Mouse (Mus musculus) bone marrow, adult 2 months (tissue): ENCODE measurements around the gene Mapkapk2. TPM values are rescaled to one million over a fixed set of nuclear protein-coding genes. Genes with fewer than 3 reads are reported as not detected.

Experiments
- H3K27ac ChIP-seq: fragments of 200-500 bp; 2 replicates; pipeline ENCODE4 v1.5.1; 2012; ENCODE audit warnings: low read depth, mild to moderate bottlenecking, control low read depth, inconsistent platforms, low read length; ENCODE audit not compliant: control insufficient read depth, poor library complexity, insufficient read depth
- H3K4me1 ChIP-seq: fragments of 200-500 bp; 2 replicates; pipeline ENCODE4 v1.6.1; 2011; ENCODE audit warnings: low read length; ENCODE audit not compliant: control insufficient read depth, insufficient read depth
- H3K4me3 ChIP-seq: fragments of 200-500 bp; replicated peaks from 2 replicates; pipeline ENCODE3; 2011; ENCODE audit warnings: mild to moderate bottlenecking, low read depth, low read length, control low read depth; ENCODE audit not compliant: control insufficient read depth
- CTCF ChIP-seq: fragments of 200-500 bp; IDR thresholded peaks from 2 replicates; pipeline ENCODE4 v1.5.1; 2011; ENCODE audit warnings: low read length, control low read depth; ENCODE audit not compliant: control insufficient read depth, insufficient read depth
- POLR2A ChIP-seq: fragments of 200-500 bp; IDR thresholded peaks from 2 replicates; pipeline ENCODE4 v1.6.1; 2011; ENCODE audit warnings: low read depth, mild to moderate bottlenecking, control low read depth, low read length, borderline replicate concordance; ENCODE audit not compliant: control insufficient read depth
- WGBS: fragments of 180-500 bp; shearing (Covaris S2); methylation state at CpG from one replicate; pipeline ENCODE4 v1.1.7; 2018; 5-methylcytosine and 5-hydroxymethylcytosine counted together
- polyA plus RNA-seq: library from polyadenylated mRNA; stranded (reverse); fragments of >200 nt; gene quantifications from 2 replicates; pipeline ENCODE4 v1.2.4, GENCODE M21; 2011; ENCODE audit warnings: low replicate concordance; ENCODE audit not compliant: missing spikeins, insufficient read depth, insufficient read length

Mapkapk2 gene
- polyA plus RNA-seq, 1 experiment = 38.1 TPM

- TF ChIP-seq POLR2A (no peak), CTCF (no peak)
These were observed 51.8 kb downstream of the Mapkapk2 start for GRCm38 (mm10) chr1:131045723-131046355.

GRCm38 (mm10) chr1:131043636-131044035, 54.0 kb downstream of the Mapkapk2 start:
- H3K4me3 ChIP-seq = no peak overlapping the region
- no peaks in the 10 kb centered on the region; the same call in 1 of the 2 replicates for H3K4me1 ChIP-seq
- H3K27ac ChIP-seq = no peak overlapping the region
- TF ChIP-seq CTCF (no peak), POLR2A (no peak)
- WGBS = 79% methylated on average over 4 of the region's 4 CpGs

More at GRCm38 (mm10) chr1:131045723-131046355, 51.8 kb downstream of the Mapkapk2 start:
- Histone ChIP-seq H3K4me3 (no peak overlapping the region), H3K27ac (no peak overlapping the region), H3K4me1 (no peaks in the 10 kb centered on the region)
- 81% methylated on average over 2 of the region's 2 CpGs for WGBS

GRCm38 (mm10) chr1:131042721-131043120, 54.9 kb downstream of the Mapkapk2 start:
- TF ChIP-seq POLR2A = no peak
- no peak overlapping the region for H3K4me3 ChIP-seq
- no peaks in the 10 kb centered on the region; the same call in 1 of the 2 replicates for H3K4me1 ChIP-seq
- 92% methylated on average over 3 of the region's 3 CpGs for WGBS
- no peak overlapping the region for H3K27ac ChIP-seq

- no peaks in the 10 kb centered on the region; the same call in 1 of the 2 replicates for H3K4me1 ChIP-seq
- 61% methylated on average over 2 of the region's 2 CpGs for WGBS
These were observed 55.4 kb downstream of the Mapkapk2 start for GRCm38 (mm10) chr1:131042263-131042662.

GRCm38 (mm10) chr1:131039479-131039878, 58.1 kb downstream of the Mapkapk2 start:
- Histone ChIP-seq H3K4me3 (no peak overlapping the region), H3K27ac (no peak overlapping the region), H3K4me1 (no peaks in the 10 kb centered on the region; the same call in 1 of the 2 replicates)
- TF ChIP-seq POLR2A = no peak
- no peak for TF ChIP-seq CTCF
- WGBS = 82% methylated on average over 5 of the region's 5 CpGs

More at GRCm38 (mm10) chr1:131042263-131042662, 55.4 kb downstream of the Mapkapk2 start:
- no peak overlapping the region for H3K27ac ChIP-seq
- no peak overlapping the region for H3K4me3 ChIP-seq
- TF ChIP-seq POLR2A (no peak), CTCF (no peak)

GRCm38 (mm10) chr1:131038415-131039017, 59.1 kb downstream of the Mapkapk2 start:
- Histone ChIP-seq H3K4me1 (no peaks in the 10 kb centered on the region; the same call in 1 of the 2 replicates), H3K4me3 (no peak overlapping the region), H3K27ac (peak overlapping the region; percentile 37; the same call in 1 of the 2 replicates)
- 74% methylated on average over 10 of the region's 10 CpGs for WGBS
- no peak for TF ChIP-seq CTCF
- no peak for TF ChIP-seq POLR2A

- Histone ChIP-seq H3K4me3 (no peak overlapping the region), H3K4me1 (no peaks in the 10 kb centered on the region; the same call in 1 of the 2 replicates), H3K27ac (no peak overlapping the region)
- no peak for TF ChIP-seq CTCF
- no peak for TF ChIP-seq POLR2A
- WGBS = 40% methylated on average over 5 of the region's 5 CpGs
These were observed 59.6 kb downstream of the Mapkapk2 start for GRCm38 (mm10) chr1:131038001-131038400.

GRCm38 (mm10) chr1:131031267-131031666, 66.4 kb downstream of the Mapkapk2 start:
- TF ChIP-seq POLR2A = no peak
- TF ChIP-seq CTCF = no peak
- Histone ChIP-seq H3K4me3 (no peak overlapping the region), H3K27ac (no peak overlapping the region), H3K4me1 (no peaks in the 10 kb centered on the region; the same call in 1 of the 2 replicates)
- 44% methylated on average over 3 of the region's 3 CpGs for WGBS
